Mouse (Mus musculus): ENCODE data around the gene Adgrl2. TPM values are rescaled to one million over a fixed set of nuclear protein-coding genes. Genes with fewer than 3 reads are reported as not detected.

Adgrl2 gene
- total and polyA plus RNA-seq, 3 experiments: not detected

DNA sequence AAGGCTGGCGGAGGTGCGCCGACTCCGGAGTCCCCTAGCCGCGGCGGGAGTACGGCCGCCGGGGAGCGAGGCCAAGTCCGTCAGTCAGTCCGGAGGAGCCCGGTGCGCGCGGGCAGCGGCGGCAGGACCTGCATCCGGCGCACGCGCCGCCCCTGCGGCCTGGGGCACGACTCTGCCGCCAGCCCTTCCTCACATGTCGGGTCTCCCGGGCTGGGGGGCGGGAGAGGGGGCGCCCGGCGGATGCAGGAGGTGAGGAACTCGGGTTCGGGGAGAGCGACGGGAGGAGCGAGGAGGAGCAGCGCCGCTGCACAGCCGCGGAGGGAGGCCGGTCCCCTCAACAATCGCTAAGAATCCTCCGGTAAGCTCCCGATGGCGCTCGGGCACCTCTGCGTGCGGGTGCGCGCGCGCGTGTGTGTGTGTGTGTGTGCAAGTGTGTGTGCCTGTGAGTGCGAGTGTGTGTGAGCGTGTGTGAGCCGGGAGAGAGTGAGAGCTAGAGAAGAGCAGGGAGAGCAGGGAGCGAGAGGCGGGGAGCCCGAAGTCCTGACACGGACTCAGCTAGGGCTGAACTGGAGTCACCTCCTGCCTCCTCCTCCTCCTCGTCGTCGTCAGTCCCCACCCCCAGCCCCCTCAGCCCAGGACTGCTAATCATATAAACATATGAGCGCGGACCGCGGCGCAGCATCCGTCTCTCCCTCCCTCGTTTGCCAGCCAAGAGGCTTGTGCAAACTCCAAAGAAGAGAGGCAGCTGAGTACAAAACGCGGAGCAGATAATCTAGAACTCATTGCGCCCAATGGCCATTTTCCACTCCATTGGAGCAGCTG lies 1.1 kb downstream of the Adgrl2 start:
- no peaks in the 10 kb centered on the region for H3K36me3 ChIP-seq (ENCODE audit: control insufficient read depth in 1 of 2, insufficient read depth in 2 of 2, low read length in 2 of 2)
- H3K4me3 ChIP-seq (ENCODE audit: control insufficient read depth in 1 of 2, insufficient read depth in 1 of 2, low read depth in 2 of 2, low read length in 2 of 2): no peak overlapping the region
- H3K27me3 ChIP-seq (ENCODE audit: control insufficient read depth in 1 of 2, insufficient read depth in 2 of 2, low read length in 2 of 2): no peaks in the 10 kb centered on the region
- no peak overlapping the region for H3K27ac ChIP-seq (ENCODE audit: control insufficient read depth, low read depth, low read length)
- no peaks in the 10 kb centered on the region for H3K4me1 ChIP-seq (ENCODE audit: control insufficient read depth in 1 of 2, insufficient read depth in 2 of 2, low read length in 2 of 2)
- H3K9me3 ChIP-seq (replicated peaks; ENCODE audit: insufficient read depth, low read length): no peaks in the 10 kb centered on the region
- DNase-seq (ENCODE audit: low read depth, low spot score): no peak
- no peak overlapping the region for H3K9ac ChIP-seq (ENCODE audit: control insufficient read depth, low read depth, low read length, poor library complexity, severe bottlenecking)
- H3K79me2 ChIP-seq (ENCODE audit: control insufficient read depth, insufficient read depth, low read length, poor library complexity): no peaks in the 10 kb centered on the region
- no peak for TF ChIP-seq MAZ (IDR thresholded peaks at IDR 0.05; ENCODE audit: low read depth, low read length)
- no peak for TF ChIP-seq TCF12 (IDR thresholded peaks at IDR 0.05; ENCODE audit: low read depth, low read length)
- TF ChIP-seq MEF2A (IDR thresholded peaks at IDR 0.05; ENCODE audit: extremely low read depth, insufficient replicate concordance, low read depth, low read length, poor library complexity, severe bottlenecking): no peak
- TF ChIP-seq SMC3 (IDR thresholded peaks at IDR 0.05; ENCODE audit: low read depth, low read length): no peak
- TF ChIP-seq JUND (IDR thresholded peaks at IDR 0.05; ENCODE audit: low read depth, low read length): no peak
- TF ChIP-seq UBTF (IDR thresholded peaks at IDR 0.05; ENCODE audit: borderline replicate concordance, insufficient read depth, low read depth, low read length): no peak
- no peak for TF ChIP-seq HCFC1 (IDR thresholded peaks at IDR 0.05; ENCODE audit: low read depth, low read length)
- TF ChIP-seq CHD2 (IDR thresholded peaks at IDR 0.05; ENCODE audit: low read length): no peak
- TF ChIP-seq ZNF384 (IDR thresholded peaks at IDR 0.05; ENCODE audit: low read depth, low read length): no peak
- no peak for TF ChIP-seq ZC3H11A (IDR thresholded peaks at IDR 0.05; ENCODE audit: low read depth, low read length)
- TF ChIP-seq RAD21 (IDR thresholded peaks at IDR 0.05; ENCODE audit: low read depth, low read length): no peak
- TF ChIP-seq USF2 (IDR thresholded peaks at IDR 0.05; ENCODE audit: borderline replicate concordance in 1 of 2, insufficient read depth in 1 of 2, low read depth in 1 of 2, low read length in 2 of 2): no peak
- no peak for TF ChIP-seq E2F4 (IDR thresholded peaks at IDR 0.05; ENCODE audit: borderline replicate concordance, low read depth, low read length)
- no peak for TF ChIP-seq GATA1 (IDR thresholded peaks at IDR 0.05; ENCODE audit: low read depth, low read length)
- TF ChIP-seq MXI1 (IDR thresholded peaks at IDR 0.05; ENCODE audit: low read depth, low read length): no peak
- no peak for TF ChIP-seq RCOR1 (IDR thresholded peaks at IDR 0.05; ENCODE audit: low read depth, low read length)
- TF ChIP-seq KAT2A (conservative IDR thresholded peaks at IDR 0.05; ENCODE audit: low read depth, low read length): no peak
- no peak for TF ChIP-seq NRF1 (IDR thresholded peaks at IDR 0.05; ENCODE audit: insufficient read depth, low read depth, low read length, poor library complexity, severe bottlenecking)

Measured in MEL (cell line).